Mouse (Mus musculus): ENCODE measurements around the gene Ppp6r3. TPM values are rescaled to one million over a fixed set of nuclear protein-coding genes. Genes with fewer than 3 reads are reported as not detected.

The Ppp6r3 gene
- total RNA-seq, 2 experiments from 2014 or later = 80.5 to 84.5 TPM

DNA sequence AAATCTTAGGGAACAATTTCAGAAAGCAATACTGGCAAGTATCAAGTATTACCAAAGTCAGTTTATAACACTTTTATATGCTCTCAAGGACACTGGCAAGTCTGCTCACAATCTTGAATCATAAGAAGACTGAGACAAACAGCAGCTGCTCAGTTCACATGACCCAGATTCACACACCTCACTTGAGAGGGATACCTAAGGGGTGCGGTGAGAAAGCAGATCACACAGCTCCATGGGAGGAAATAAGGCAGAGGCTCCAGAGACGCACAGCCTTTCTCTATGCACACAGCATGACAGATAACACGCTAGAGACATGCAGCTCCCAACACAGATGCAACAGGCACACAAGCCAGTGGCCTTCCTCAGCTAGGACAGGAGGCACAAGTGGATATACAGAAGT is 45.8 kb downstream of the Ppp6r3 start:
- no peak for DNase-seq (ENCODE audit: low spot score in 2 of 2)

DNA sequence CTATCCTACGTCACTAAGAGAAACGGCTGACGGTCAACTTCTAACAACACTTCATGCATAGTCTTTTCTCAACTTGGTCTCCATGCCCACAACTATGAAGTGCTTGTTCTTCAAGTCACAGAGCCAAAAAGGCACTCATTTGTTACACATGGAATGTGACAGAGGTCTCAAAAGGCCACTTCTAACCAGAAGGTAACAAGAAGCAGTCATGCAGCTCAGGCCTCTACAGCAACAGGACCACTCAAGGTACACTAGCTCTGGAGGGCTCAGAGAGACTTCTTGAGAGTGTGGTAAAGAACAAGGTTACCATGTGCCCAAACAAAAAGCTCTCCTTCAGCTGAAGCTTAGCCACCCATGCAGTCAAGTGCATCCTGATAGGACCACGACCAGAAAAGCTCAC is 46.9 kb downstream of the Ppp6r3 start:
- no peak for DNase-seq (ENCODE audit: low spot score in 2 of 2)

- DNase-seq (ENCODE audit: low spot score in 2 of 2) = no peak
Observed at GRCm38 (mm10) chr19:3527531-3527930, 48.0 kb downstream of the Ppp6r3 start.

DNA sequence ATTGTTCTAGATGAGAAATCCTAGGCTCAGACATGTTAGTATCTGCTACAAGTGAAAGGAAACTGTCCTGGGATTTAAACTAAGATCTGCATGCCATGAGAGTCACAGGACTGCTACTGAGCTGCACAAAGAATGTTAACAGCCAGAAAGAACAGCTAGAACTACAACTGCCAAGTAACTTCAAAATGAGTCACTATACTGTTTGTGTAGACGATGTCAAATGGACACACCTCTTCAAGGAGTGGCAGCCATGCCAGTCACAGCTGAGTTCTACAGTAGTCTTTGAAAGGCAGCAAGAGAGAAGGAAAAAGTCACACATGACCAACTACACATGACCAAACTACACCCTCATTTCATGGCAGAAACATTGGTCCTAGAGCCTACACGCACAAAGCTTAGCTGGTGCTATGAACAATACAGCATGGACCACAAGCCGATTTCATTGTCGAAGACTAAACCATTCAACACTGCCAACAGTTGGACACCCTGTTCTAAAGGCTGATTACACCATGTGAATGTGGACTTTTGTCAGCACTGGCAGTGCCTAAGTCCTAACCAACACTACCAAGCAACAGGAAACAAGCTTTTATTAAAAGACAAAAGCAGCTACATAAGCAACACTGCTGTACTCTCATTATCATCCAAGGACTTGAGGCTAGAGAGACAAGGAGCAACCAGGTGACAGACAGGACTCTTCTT is 55.9 kb downstream of the Ppp6r3 start:
- no peak for DNase-seq (ENCODE audit: low spot score in 2 of 2)

DNA sequence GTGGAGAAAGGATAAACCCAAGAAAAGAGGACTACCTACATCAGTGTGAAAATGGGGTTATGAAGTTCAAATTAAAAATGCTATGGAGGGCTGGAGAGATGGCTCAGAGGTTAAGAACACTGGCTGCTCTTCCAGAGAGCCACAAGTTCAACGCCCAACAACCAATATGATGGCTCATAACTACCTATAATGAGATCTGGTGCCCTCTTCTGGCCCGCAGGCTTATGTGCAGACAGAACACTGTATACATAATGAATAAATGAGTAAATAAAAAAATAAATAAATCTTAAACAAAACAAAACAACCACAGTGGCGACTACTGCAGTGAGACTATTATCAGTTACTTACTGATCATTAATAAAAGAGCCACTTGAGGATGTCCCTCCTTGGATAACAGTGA is 78.3 kb downstream of the Ppp6r3 start:
- DNase-seq (ENCODE audit: low spot score in 2 of 2) = no peak

GRCm38 (mm10) chr19:3489826-3490225 is 85.7 kb downstream of the Ppp6r3 start:
- DNase-seq (ENCODE audit: low spot score in 2 of 2) = no peak

DNA sequence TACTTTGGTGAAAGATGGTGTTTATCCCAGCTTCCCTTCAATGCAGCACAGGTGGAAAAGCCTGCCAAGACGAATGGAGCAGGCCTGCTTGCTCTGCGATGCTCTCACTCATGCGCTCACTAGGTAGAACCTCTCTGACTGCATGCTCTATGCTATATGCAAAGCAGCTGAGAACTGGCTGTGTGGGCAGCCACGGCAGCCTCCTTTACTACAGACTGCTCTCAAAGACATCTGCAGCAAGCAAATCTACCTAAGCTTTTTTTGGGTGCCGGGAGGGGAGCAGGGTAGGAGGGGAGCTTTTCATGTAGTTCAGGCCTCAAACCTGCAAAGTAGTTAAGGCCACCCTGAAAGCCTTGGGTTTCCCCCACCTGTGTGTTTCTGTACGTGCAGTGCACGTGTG is 92.7 kb downstream of the Ppp6r3 start:
- no peak for DNase-seq (ENCODE audit: low spot score in 2 of 2)

DNA sequence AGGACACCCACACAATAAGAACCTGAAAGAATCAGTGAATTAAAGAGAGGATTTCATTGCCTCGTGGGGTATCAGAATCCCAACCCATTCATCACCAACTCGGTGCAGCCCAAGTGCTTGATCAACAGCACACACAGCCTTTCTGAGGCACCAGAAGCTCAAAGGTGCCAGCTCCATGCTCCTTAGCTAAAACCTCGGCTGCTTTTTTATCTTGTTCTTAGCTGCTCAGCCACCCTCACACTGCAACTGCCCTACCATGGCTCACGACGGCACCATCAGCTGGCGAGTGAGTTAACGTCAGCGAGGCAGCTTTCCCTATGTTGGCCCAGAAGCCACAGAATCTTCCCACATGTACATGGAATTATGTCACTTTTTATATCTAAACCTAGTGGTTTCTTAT is 95.4 kb downstream of the Ppp6r3 start:
- DNase-seq (ENCODE audit: low spot score in 2 of 2) = peak in 1 of 2 experiments; percentile 38

DNA sequence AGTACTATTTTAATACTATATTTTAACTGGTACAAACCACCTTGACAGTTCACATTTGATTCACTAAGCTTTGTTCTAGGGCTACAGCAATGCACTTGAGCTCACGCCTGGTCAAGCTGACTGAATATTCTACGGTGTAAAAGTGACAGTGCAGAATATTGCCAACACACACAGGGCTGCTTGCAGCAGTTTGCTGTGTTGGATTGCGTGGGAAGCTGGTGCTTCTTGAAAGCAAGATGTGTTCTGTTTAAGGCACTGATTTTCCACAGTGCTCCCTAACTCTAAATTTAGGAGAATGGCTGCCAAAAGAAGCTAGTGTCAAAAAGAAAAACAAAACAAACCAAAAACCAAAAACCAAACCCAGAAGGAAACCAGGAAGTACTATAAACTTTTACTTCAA is 98.6 kb downstream of the Ppp6r3 start:
- DNase-seq (ENCODE audit: low spot score in 2 of 2) = peak in 1 of 2 experiments; percentile 39

DNA sequence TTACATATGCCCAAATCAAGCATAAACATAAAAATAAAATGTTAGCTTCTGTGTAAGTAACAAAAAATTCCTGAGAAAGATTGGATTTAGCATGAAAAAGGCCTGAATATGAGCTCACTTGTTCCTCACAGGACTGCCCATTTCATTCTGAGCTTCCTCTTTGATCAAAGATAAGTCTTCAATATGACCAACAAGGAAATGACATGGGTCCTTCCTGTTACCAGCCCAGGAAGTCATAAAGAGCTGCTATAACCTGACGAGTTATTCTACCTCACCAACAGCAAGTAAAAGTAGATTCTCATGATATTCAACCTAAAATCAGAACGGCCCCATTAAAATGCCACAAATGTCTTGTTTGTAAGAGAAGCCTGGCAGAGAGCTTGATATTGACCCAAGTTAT is 104.3 kb downstream of the Ppp6r3 start:
- no peak for DNase-seq (ENCODE audit: low spot score in 2 of 2)

DNA sequence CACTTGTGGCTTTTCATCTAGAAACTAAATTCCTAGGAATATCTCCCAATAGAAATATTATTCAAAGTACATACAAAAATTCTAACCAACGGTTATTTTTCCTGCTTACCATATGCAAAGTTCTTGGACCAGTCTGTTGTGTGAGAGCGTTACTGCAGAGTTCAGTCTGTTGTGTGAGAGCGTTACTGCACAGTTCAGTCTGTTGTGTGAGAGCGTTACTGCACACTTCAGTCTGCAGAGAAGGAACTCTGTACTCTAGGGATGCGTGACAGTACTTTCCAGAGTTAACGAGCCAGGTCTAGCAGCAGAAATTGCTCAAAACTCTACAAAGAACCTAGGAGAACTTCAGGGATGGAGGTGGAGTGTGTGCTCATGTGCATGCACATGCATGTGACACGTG is 108.0 kb downstream of the Ppp6r3 start:
- peak in 1 of 2 experiments; percentile 46 for DNase-seq (ENCODE audit: low spot score in 2 of 2)

DNA sequence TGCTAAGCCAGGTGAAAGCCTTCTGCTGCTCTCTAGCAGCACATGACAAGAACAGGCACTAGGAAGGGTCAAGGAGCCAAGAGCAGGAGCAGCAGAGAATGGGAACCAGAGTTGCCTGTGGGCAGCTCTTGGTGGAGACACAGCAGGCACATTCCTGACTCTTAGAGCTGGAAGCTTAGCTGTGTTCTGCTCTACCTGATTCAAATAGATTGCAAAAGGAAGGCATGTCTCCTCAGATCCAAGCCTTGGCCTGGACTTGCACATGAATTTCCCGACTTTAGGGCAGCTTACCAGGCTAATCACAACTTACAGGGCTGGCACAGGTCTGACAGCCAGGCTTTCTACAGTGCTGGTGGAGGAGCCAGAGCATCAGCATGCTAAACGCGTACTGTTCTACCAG is 115.6 kb downstream of the Ppp6r3 start:
- no peak for DNase-seq (ENCODE audit: low spot score in 2 of 2)

DNA sequence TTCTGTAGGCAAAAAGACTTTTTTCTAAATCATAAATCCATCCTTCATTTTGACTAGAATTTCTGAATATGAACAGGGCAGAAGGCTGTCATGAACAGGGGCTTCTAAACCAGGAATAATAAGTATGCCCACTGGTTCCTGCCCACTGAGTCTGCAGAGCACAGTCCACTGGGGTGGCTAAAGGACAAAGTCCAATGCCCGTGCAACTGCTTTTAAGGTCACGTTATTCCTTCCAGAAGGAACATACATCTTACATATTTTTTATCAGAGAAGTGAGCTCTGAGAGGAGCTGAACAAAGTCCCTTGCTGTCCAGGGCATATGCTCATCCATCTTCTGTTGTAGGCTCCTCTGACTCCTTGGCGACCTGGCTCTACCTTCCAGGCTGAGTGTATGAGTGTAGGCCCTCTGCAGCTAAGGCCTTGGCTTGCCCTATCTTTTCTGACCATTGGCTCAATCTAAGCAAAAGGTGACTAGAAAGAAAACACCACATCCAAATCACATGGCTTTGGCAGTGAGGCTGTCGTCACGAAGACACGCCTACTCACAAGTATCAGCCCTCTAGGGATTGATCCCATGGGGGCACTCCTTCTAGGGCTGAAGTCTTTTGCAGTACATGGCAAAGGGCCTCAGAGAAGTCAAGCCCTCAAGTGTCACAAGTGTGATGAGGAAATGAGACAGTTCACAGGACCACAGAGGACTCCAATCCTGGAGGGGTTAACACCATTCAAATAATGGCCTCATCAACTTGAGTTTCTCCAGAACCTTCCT is 117.0 kb downstream of the Ppp6r3 start:
- no peak for DNase-seq (ENCODE audit: low spot score in 2 of 2)

DNA sequence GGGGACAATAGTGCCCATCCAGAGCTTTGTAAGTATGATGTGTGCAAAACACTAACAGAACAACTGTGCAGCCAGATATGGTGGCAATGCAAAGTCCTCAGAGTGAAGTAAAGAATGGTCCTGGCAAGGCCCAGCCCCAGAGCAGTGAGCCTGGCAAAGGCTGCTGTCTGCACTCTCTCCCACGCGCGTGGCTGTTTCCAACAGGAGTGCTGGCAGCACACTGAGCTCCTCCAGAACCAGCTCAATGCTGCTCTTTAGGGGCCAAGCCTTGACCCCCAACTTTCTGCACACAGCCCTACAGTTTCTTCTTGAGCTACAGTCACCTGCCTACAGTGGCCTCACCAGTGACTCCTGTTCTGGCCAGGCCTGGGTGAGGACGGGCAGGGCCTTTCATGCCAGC is 117.8 kb downstream of the Ppp6r3 start:
- peak; percentile 36 to 57 for DNase-seq (ENCODE audit: low spot score in 2 of 2)

GRCm38 (mm10) chr19:3451649-3452048 is 123.9 kb downstream of the Ppp6r3 start:
- no peak for DNase-seq (ENCODE audit: low spot score in 2 of 2)

DNA sequence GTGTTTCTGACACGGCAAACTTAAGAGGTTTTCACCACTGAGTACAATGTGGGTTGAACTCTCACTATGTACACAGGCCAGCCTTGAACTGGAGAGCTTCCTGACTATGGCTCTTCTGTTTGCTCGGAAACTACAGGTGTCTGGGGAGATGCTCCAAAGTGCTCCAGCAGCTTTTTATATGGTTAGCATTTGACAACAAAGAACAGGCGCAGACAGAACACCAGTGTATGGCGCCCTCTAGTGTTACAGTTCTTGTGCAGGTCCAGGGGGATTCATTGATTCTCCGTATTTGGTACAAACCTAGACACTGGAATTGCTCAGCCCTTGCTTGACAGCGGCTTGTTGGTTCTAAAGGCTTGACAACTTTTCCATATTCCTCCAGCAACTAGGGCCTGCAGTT is 124.4 kb downstream of the Ppp6r3 start:
- peak; percentile 64 to 89 for DNase-seq (ENCODE audit: low spot score in 2 of 2)

- DNase-seq (ENCODE audit: low spot score in 2 of 2) = no peak
Observed at GRCm38 (mm10) chr19:3450714-3451113, 124.8 kb downstream of the Ppp6r3 start.

GRCm38 (mm10) chr19:3449248-3449647 is 126.3 kb downstream of the Ppp6r3 start:
- DNase-seq (ENCODE audit: low spot score in 2 of 2) = no peak

DNA sequence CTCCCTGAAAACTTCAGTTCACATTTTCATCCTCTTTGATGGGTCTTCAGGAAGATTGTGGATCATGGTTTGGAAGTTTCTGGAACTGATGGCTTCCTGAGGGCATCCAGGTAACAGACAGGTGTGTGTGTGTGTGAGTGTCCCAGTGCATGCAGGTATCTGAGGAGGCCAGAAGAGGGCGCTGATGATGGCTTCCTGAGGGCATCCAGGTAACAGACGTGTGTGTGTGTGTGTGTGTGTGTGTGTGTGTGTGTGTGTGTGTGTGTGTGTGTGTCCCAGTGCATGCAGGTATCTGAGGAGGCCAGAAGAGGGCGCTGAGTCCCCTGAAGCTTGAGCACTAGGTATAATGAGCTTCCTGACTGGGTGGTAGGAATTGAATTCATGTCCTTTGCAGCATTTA is 128.2 kb downstream of the Ppp6r3 start:
- no peak for DNase-seq (ENCODE audit: low spot score in 2 of 2)

DNA sequence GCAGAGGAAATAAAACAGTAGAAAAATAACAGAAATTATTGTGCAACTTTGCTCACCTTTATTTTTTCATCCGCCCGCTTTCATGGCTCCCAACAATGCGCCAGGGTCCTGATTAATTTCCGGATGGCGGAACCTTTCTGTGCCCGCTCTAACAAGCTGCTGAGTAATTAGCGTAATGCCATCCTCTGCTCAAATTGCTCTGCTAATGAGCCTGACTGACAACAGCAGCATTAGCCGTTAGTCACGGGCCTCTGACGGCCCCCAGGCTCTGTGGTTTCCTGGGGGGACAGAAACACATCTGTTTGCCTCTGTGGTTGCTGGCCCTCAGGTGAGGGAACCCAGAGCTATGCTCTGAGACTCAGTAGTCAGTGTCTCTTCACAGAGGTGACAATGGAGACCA is 134.5 kb downstream of the Ppp6r3 start:
- DNase-seq (ENCODE audit: low spot score in 2 of 2) = no peak

- no peak for DNase-seq (ENCODE audit: low spot score in 2 of 2)
Observed at GRCm38 (mm10) chr19:3440667-3441066, 134.9 kb downstream of the Ppp6r3 start.

DNA sequence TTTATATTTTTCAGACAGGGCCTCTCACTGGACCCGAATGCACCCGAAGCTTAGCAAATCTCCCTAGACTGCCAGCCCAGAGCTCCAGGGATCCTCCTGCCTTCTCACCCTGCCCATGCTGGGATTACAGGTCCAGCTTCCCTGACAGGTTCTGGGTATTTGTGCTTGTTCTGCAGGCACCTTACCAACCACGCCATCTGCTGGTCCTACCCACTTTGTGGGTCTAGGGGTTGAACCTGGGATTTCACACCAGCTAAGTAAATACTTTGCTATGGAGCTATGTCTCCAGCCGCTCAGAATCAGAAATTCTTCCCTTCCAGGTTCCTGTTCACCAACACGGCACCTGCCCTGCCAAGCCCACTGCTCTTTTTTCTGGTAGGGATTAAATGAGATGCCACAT is 137.6 kb downstream of the Ppp6r3 start:
- no peak for DNase-seq (ENCODE audit: low spot score in 2 of 2)

DNA sequence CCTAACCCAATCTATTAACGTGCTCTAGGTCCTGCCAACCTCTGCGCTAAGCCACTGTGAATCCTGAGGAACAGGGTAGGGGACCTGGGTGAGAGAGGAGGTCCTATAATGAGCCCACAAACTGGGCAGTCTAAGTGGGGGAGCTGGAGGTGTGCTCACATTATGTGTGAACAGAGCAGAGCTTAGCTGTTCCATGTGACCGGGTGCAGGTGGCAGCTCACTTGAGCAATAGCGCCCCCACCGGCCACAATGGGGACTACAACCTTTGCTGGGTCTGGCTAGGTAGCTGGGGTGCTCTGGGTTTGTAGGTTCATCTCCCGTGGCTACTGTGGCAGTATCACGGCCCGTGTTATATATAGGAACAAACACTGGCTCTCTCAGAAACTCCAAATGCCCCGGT is 138.7 kb downstream of the Ppp6r3 start:
- DNase-seq (ENCODE audit: low spot score in 2 of 2) = no peak

Measured in layer of hippocampus, adult 18-20 months (tissue).